20 mouse cellular contexts compared by ENCODE assay signal in genomic region chr1:52175983-52176382, GRCm38 (mm10). TPM values are rescaled to one million over a fixed set of nuclear protein-coding genes. Genes with fewer than 3 reads are reported as not detected.
DNase-seq lines count a peak whose midpoint lies in the region; ATAC-seq and TF ChIP-seq lines count a peak whose summit lies in the region.
"Had no signal": no experiment of that assay in that cellular context is flagged by ENCODE, and none has a peak within 500 bp of the region (broad histone marks: within the 10 kb centered on the region; RNA-seq: fewer than 3 reads in every experiment).

No protein-coding gene starts in this region.

- no peaks in the 10 kb centered on the region for H3K36me3 ChIP-seq in neural tube, embryonic 14.5 days (ENCODE audit: control insufficient read depth, insufficient read depth, low read length)
- no peaks in the 10 kb centered on the region for H3K36me3 ChIP-seq in limb, embryonic 13.5 days
- H3K36me3 ChIP-seq: heart, embryonic 12.5 days; hindbrain, embryonic 13.5 days; neural tube, embryonic 13.5 days had no signal

- H3K4me1 ChIP-seq in neural tube, embryonic 14.5 days (ENCODE audit: control insufficient read depth, insufficient read depth, low read length), result no peaks in the 10 kb centered on the region
- peaks cover 22% of the 10 kb centered on the region for H3K4me1 ChIP-seq in limb, embryonic 13.5 days
- H3K4me1 ChIP-seq: forebrain, embryonic 13.5 days; hindbrain, embryonic 13.5 days; neural tube, embryonic 13.5 days had no signal

- no peak overlapping the region for H3K4me3 ChIP-seq in gastrocnemius, adult 2 months
- H3K4me3 ChIP-seq in neural tube, embryonic 14.5 days (ENCODE audit: low read depth, low read length), result no peak overlapping the region
- no peak overlapping the region for H3K4me3 ChIP-seq in limb, embryonic 13.5 days
- H3K4me3 ChIP-seq: erythroblast, embryonic 14.5 days; forebrain, embryonic 13.5 days; heart, embryonic 12.5 days; hindbrain, embryonic 13.5 days; neural tube, embryonic 13.5 days had no signal

- H3K27me3 ChIP-seq in neural tube, embryonic 14.5 days (ENCODE audit: control insufficient read depth, insufficient read depth, low read length), result no peaks in the 10 kb centered on the region
- H3K27me3 ChIP-seq in limb, embryonic 13.5 days, result no peaks in the 10 kb centered on the region
- H3K27me3 ChIP-seq: forebrain, embryonic 13.5 days; heart, embryonic 12.5 days; hindbrain, embryonic 13.5 days; neural tube, embryonic 13.5 days had no signal

- H3K27ac ChIP-seq in gastrocnemius, adult 2 months, result peak overlapping the region; percentile 71
- H3K27ac ChIP-seq in neural tube, embryonic 14.5 days (ENCODE audit: low read depth, low read length), result no peak overlapping the region
- H3K27ac ChIP-seq in limb, embryonic 13.5 days, result no peak overlapping the region; the same call in 1 of the 2 replicates
- H3K27ac ChIP-seq: forebrain, embryonic 13.5 days; hindbrain, embryonic 13.5 days; neural tube, embryonic 13.5 days had no signal

- 59% methylated on average over 3 of the region's 3 CpGs for WGBS in neural tube, embryonic 14.5 days
- WGBS in limb, embryonic 13.5 days, result 11% methylated on average over 3 of the region's 3 CpGs

- intact Hi-C loops in gastrocnemius, adult 2 months (cut with DNase I), result no loop called here
- intact Hi-C loops in gastrocnemius, postnatal 36 days (cut with DNase I), result no loop called here

- no peak for TF ChIP-seq CTCF in gastrocnemius, adult 2 months (IDR thresholded peaks at IDR 0.05)

- H3K4me2 ChIP-seq in neural tube, embryonic 14.5 days (ENCODE audit: low read depth, low read length), result no peak overlapping the region
- no peak overlapping the region for H3K4me2 ChIP-seq in limb, embryonic 13.5 days (replicated peaks)
- H3K4me2 ChIP-seq: forebrain, embryonic 13.5 days; heart, embryonic 12.5 days; hindbrain, embryonic 13.5 days; liver, embryonic 11.5 days; neural tube, embryonic 13.5 days had no signal

- no peak overlapping the region for H3K9ac ChIP-seq in neural tube, embryonic 14.5 days (replicated peaks; ENCODE audit: low read depth, low read length)
- H3K9ac ChIP-seq in limb, embryonic 13.5 days, result no peak overlapping the region
- H3K9ac ChIP-seq: forebrain, embryonic 13.5 days; heart, embryonic 12.5 days; hindbrain, embryonic 13.5 days; neural tube, embryonic 13.5 days had no signal

- no peak for DNase-seq in gastrocnemius, adult 2 months
- DNase-seq in gastrocnemius, postnatal 36 days, result no peak
- no peak for DNase-seq in neural tube, embryonic 10.5 days (ENCODE audit: extremely low spot score, low spot score)
- no peak for DNase-seq in left cerebral cortex, adult 8-10 months (ENCODE audit: low spot score in 2 of 2)
- DNase-seq: adrenal gland, adult 8-10 months; cerebellum, adult 11-12 months; cerebellum, postnatal 36 days; kidney, adult 11 months; lung, adult 18-20 months; lung, postnatal 14 days; thymus, postnatal 36 days had no signal

- 0 out of 2 replicates have a peak, but pooled peaks have one; percentile 50 for ATAC-seq in neural tube, embryonic 14.5 days (ENCODE audit: low read depth)
- peak; percentile 57; the same call in 1 of the 2 replicates for ATAC-seq in limb, embryonic 13.5 days (ENCODE audit: low FRiP score, low read depth)
- no peak for ATAC-seq in monocyte, adult 5-6 weeks (replicated peaks; ENCODE audit: insufficient number of reproducible peaks, low FRiP score, low TSS enrichment, poor library complexity, severe bottlenecking)
- ATAC-seq: forebrain, embryonic 13.5 days had no signal

- H3K9me3 ChIP-seq in neural tube, embryonic 14.5 days (ENCODE audit: control insufficient read depth, low read length), result no peaks in the 10 kb centered on the region
- H3K9me3 ChIP-seq in limb, embryonic 13.5 days, result no peaks in the 10 kb centered on the region
- H3K9me3 ChIP-seq: forebrain, embryonic 13.5 days; heart, embryonic 12.5 days; hindbrain, embryonic 13.5 days; neural tube, embryonic 13.5 days had no signal

RNA-seq across cellular contexts. Expression of gene Stat1, which starts 56.7 kb away (rescaled TPM):
- 10 to 100 TPM in 1 of 2 experiments, 1 to 10 TPM in 1; 9.2 to 16.4 TPM for total RNA-seq in gastrocnemius, adult 2 months (2021)
- total RNA-seq in gastrocnemius, postnatal 36 days (2021), result 10 to 100 TPM in 1 of 2 experiments, 1 to 10 TPM in 1; 9.6 to 11.3 TPM
- 13.1 and 18.3 TPM in 2 replicates for polyA plus RNA-seq in neural tube, embryonic 14.5 days (2014; fragmentation: Nextera tagmentation; extraction: Ambion mirVana)
- 19.4 and 20.3 TPM in 2 replicates for polyA plus RNA-seq in limb, embryonic 13.5 days (2015; fragmentation: Nextera tagmentation; extraction: Ambion mirVana)
- 10 to 100 TPM; 21.4 to 26.0 (median 23.8) TPM for total RNA-seq in left cerebral cortex, adult 8-10 months (2022)
- 167 to 238 TPM (median 182 TPM) in 3 replicates for total RNA-seq in monocyte, adult 5-6 weeks (2017)

RNA-seq across cellular contexts. Expression of gene Gls, which starts 57.0 kb away (rescaled TPM):
- 10 to 100 TPM; 57.3 to 88.0 TPM for total RNA-seq in gastrocnemius, adult 2 months (2021)
- total RNA-seq in gastrocnemius, postnatal 36 days (2021), result 10 to 100 TPM; 65.6 to 74.8 TPM
- 64.3 and 74.1 TPM in 2 replicates for polyA plus RNA-seq in neural tube, embryonic 14.5 days (2014; fragmentation: Nextera tagmentation; extraction: Ambion mirVana)
- polyA plus RNA-seq in limb, embryonic 13.5 days (2015; fragmentation: Nextera tagmentation; extraction: Ambion mirVana), result 22.6 and 24.8 TPM in 2 replicates
- total RNA-seq in left cerebral cortex, adult 8-10 months (2022), result 100 to 1,000 TPM; 305 to 350 (median 337) TPM
- total RNA-seq in monocyte, adult 5-6 weeks (2017), result 354 to 365 TPM (median 355 TPM) in 3 replicates
